Mouse (Mus musculus) cortical plate, adult 2 months (tissue): ENCODE results near the gene Igf2r.

Experiments used
- CTCF ChIP-seq: fragments of 200-500 bp; IDR thresholded peaks from 2 replicates; pipeline ENCODE4 v1.5.1; 2011; ENCODE audit warnings: mild to moderate bottlenecking, control low read depth, low read length; ENCODE audit not compliant: insufficient read depth; ENCODE audit errors: extremely low read depth
- POLR2A ChIP-seq: fragments of 200-500 bp; IDR thresholded peaks from 2 replicates; pipeline ENCODE4 v1.6.1; 2011; ENCODE audit warnings: mild to moderate bottlenecking, low read length, control low read depth; ENCODE audit not compliant: insufficient read depth; ENCODE audit errors: extremely low read depth

GRCm38 (mm10) chr17:12664156-12664555 lies 105.3 kb downstream of the Igf2r start:
- TF ChIP-seq CTCF (no peak), POLR2A (no peak)
